Mouse (Mus musculus) MEL (cell line): Measurements from ENCODE around the gene Hsbp1.

Experiments used
- CTCF ChIP-seq, 3 experiments: IDR thresholded peaks in 2 of 3; conservative IDR thresholded peaks in 1 of 3; 2 replicates each; pipeline ENCODE4 v1.5.1; 2011 to 2012; ENCODE audit warnings: low read length in 3 of 3, low read depth in 2 of 3, mild to moderate bottlenecking in 2 of 3, improper control_type of control experiment in 1 of 3, inconsistent platforms in 1 of 3, mixed read lengths in 1 of 3, moderate library complexity in 1 of 3; ENCODE audit not compliant: control insufficient read depth in 1 of 3, insufficient read depth in 1 of 3, poor library complexity in 1 of 3, severe bottlenecking in 1 of 3
- MAZ ChIP-seq: IDR thresholded peaks from 2 replicates; pipeline ENCODE4 v1.6.1; 2012; ENCODE audit warnings: low read depth, mild to moderate bottlenecking, inconsistent platforms, low read length, improper control_type of control experiment
- POLR2AphosphoS2 ChIP-seq: IDR thresholded peaks from 2 replicates; pipeline ENCODE4 v1.6.1; 2011; ENCODE audit warnings: low read length, improper control_type of control experiment
- TAL1 ChIP-seq: IDR thresholded peaks from 2 replicates; pipeline ENCODE4 v1.6.1; 2012; ENCODE audit warnings: mild to moderate bottlenecking, inconsistent platforms, low read length, moderate library complexity, mixed read lengths
- ZKSCAN1 ChIP-seq: IDR thresholded peaks from 2 replicates; pipeline ENCODE4 v1.6.1; 2012; ENCODE audit warnings: low read depth, mild to moderate bottlenecking, inconsistent platforms, low read length, improper control_type of control experiment, moderate library complexity

DNA sequence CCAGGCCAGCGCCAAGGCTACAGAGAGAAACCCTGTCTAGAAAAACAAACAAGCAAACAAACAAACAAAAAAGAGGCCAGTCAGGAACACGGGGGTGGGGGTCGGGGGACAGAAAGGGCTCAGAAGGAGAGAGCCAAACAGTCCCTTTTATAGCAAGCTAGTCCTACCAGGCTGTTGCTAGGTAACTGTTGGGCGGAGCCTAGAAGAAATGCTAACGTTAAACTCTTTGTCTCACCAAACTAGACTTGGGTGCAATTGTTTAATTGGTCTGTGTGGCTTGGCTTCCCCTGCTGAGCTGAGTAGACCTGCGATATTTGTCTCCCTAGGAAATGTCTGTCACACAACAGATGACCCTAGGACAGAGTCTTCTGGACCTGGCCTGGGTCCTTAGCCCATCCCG is 34.2 kb downstream of the Hsbp1 start:
- no peak for TF ChIP-seq CTCF (IDR thresholded peaks at IDR 0.05 in 2 of 3, conservative IDR thresholded peaks at IDR 0.05 in 1 of 3; ENCODE audit: control insufficient read depth in 1 of 3, insufficient read depth in 1 of 3, low read depth in 2 of 3, low read length in 3 of 3, poor library complexity in 1 of 3, severe bottlenecking in 1 of 3)
- TF ChIP-seq MAZ: no peak
- no peak for TF ChIP-seq TAL1
- TF ChIP-seq POLR2AphosphoS2: no peak
- TF ChIP-seq ZKSCAN1: no peak
